Mouse (Mus musculus): ENCODE measurements around the gene Ccdc169.

DNA sequence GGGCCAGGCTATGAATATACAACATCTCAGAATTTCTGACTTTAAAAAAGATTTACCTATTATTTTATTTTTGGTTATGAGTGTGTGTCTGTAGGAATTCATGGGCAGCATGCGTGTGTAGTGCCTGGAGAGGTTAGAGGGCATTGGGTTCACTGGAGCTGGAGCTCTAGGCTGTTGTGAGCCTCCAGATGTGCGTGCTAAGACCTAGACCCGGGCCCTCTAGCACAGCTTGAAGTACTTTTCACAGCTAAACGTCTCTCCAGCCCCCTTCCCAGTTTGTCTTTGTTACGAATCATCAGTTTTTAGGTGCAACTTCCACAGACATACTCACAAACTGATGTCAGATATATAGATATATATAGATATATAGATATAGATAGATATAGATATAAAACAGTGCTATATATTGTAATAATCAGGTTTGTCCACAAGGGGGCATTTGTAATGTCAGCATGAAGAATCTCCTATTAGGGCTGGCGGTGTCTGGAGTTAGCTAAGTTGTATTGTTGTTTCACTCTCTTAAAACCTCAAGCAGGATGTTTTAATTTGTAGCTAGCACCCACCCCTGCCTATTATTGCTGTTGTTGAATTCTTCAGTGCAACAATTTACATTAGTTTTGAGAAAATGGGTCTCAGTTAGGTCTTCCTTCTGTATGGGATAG lies 15.7 kb downstream of the Ccdc169 start:
- TF ChIP-seq CTCF (IDR thresholded peaks at IDR 0.05 in 2 of 3, conservative IDR thresholded peaks at IDR 0.05 in 1 of 3; ENCODE audit: control insufficient read depth in 1 of 3, insufficient read depth in 1 of 3, low read depth in 2 of 3, low read length in 3 of 3, poor library complexity in 1 of 3, severe bottlenecking in 1 of 3) (peak; percentile 11 to 52 (median 33); a peak in 4 of 6 replicates), JUND (IDR thresholded peaks at IDR 0.05; ENCODE audit: low read depth, low read length) (no peak), POLR2A (IDR thresholded peaks at IDR 0.05; ENCODE audit: control insufficient read depth in 1 of 2, insufficient read depth in 1 of 2, low read depth in 1 of 2, low read length in 2 of 2, poor library complexity in 1 of 2) (no peak), MAX (IDR thresholded peaks at IDR 0.05; ENCODE audit: low read length) (no peak), ELF1 (IDR thresholded peaks at IDR 0.05; ENCODE audit: low read depth, low read length) (no peak), RCOR1 (IDR thresholded peaks at IDR 0.05; ENCODE audit: low read depth, low read length) (no peak), UBTF (IDR thresholded peaks at IDR 0.05; ENCODE audit: borderline replicate concordance, insufficient read depth, low read depth, low read length) (no peak), GATA1 (IDR thresholded peaks at IDR 0.05; ENCODE audit: low read depth, low read length) (peak; percentile 30; the same call in 1 of the 2 replicates), NELFE (IDR thresholded peaks at IDR 0.05; ENCODE audit: low read depth, low read length) (no peak), EP300 (IDR thresholded peaks at IDR 0.05; ENCODE audit: low read depth in 1 of 2, low read length in 2 of 2) (no peak), POLR2AphosphoS2 (IDR thresholded peaks at IDR 0.05; ENCODE audit: low read length) (no peak), E2F4 (IDR thresholded peaks at IDR 0.05; ENCODE audit: borderline replicate concordance, low read depth, low read length) (no peak), CHD2 (IDR thresholded peaks at IDR 0.05; ENCODE audit: low read length) (no peak)

Data from MEL (cell line).